Mouse (Mus musculus) brain, embryonic 18.5 days (tissue): Measurements from ENCODE around the gene Smoc2.

Source experiments
- DNase-seq: peaks from one replicate; pipeline ENCODE4 v3.0.0-alpha.2; 2012; ENCODE audit warnings: low read depth, low spot score

The Smoc2 gene

GRCm38 (mm10) chr17:14346891-14347290 is 67.6 kb downstream of the Smoc2 start:
- no peak for DNase-seq

- DNase-seq: no peak
Measured at GRCm38 (mm10) chr17:14349086-14349814, 69.9 kb downstream of the Smoc2 start.

- no peak for DNase-seq
Measured at GRCm38 (mm10) chr17:14353219-14354079, 74.1 kb downstream of the Smoc2 start.

- DNase-seq: no peak
Measured at GRCm38 (mm10) chr17:14361511-14361910, 82.2 kb downstream of the Smoc2 start.

GRCm38 (mm10) chr17:14370476-14370875 is 91.2 kb downstream of the Smoc2 start:
- DNase-seq: peak; percentile 58

GRCm38 (mm10) chr17:14371606-14372005 is 92.3 kb downstream of the Smoc2 start:
- DNase-seq: no peak

GRCm38 (mm10) chr17:14372324-14373145 is 93.2 kb downstream of the Smoc2 start:
- no peak for DNase-seq

- DNase-seq: no peak
Measured at GRCm38 (mm10) chr17:14378692-14379446, 99.6 kb downstream of the Smoc2 start.

GRCm38 (mm10) chr17:14379518-14379917 is 100.2 kb downstream of the Smoc2 start:
- no peak for DNase-seq

- DNase-seq: no peak
Measured at GRCm38 (mm10) chr17:14379966-14380365, 100.7 kb downstream of the Smoc2 start.

- no peak for DNase-seq
Measured at GRCm38 (mm10) chr17:14380526-14380925, 101.2 kb downstream of the Smoc2 start.

GRCm38 (mm10) chr17:14381482-14381881 is 102.2 kb downstream of the Smoc2 start:
- no peak for DNase-seq

- no peak for DNase-seq
Measured at GRCm38 (mm10) chr17:14383981-14384380, 104.7 kb downstream of the Smoc2 start.

- no peak for DNase-seq
Measured at GRCm38 (mm10) chr17:14384980-14385379, 105.7 kb downstream of the Smoc2 start.

GRCm38 (mm10) chr17:14387261-14387660 is 108.0 kb downstream of the Smoc2 start:
- no peak for DNase-seq

GRCm38 (mm10) chr17:14392443-14392842 is 113.1 kb downstream of the Smoc2 start:
- DNase-seq: no peak

- DNase-seq: no peak
Measured at GRCm38 (mm10) chr17:14394861-14395260, 115.6 kb downstream of the Smoc2 start.

GRCm38 (mm10) chr17:14397456-14397855 is 118.2 kb downstream of the Smoc2 start:
- DNase-seq: no peak

GRCm38 (mm10) chr17:14398650-14399424 is 119.5 kb downstream of the Smoc2 start:
- no peak for DNase-seq

GRCm38 (mm10) chr17:14400960-14401359 is 121.7 kb downstream of the Smoc2 start:
- DNase-seq: no peak
